Mouse (Mus musculus) neural tube, embryonic 13.5 days (tissue): ENCODE data around the gene Rab27a. TPM values are rescaled to one million over a fixed set of nuclear protein-coding genes. Genes with fewer than 3 reads are reported as not detected.
A peak's percentile ranks its signal among the peaks of the same experiment; 100 is the strongest.

Source experiments
- ATAC-seq: fragments of 200-750 bp; cut with Nextera tagmentation; 2 replicates; pipeline ENCODE4 v1.8.0; 2017; ENCODE audit warnings: low read depth, mild to moderate bottlenecking, moderate TSS enrichment, moderate library complexity
- H3K27ac ChIP-seq: fragments of 300-500 bp; sonication (generic); replicated peaks from 2 replicates; pipeline ENCODE4 v1.5.1; 2015; ENCODE audit warnings: moderate library complexity, mild to moderate bottlenecking, inconsistent platforms
- H3K27me3 ChIP-seq: fragments of 300-500 bp; sonication (generic); 2 replicates; pipeline ENCODE4 v1.6.1; 2015; ENCODE audit warnings: mild to moderate bottlenecking, inconsistent platforms
- H3K36me3 ChIP-seq: fragments of 300-500 bp; sonication (generic); 2 replicates; pipeline ENCODE4 v1.6.1; 2015; ENCODE audit warnings: mild to moderate bottlenecking, inconsistent platforms
- H3K4me1 ChIP-seq: fragments of 300-500 bp; sonication (generic); replicated peaks from 2 replicates; pipeline ENCODE4 v1.6.1; 2015; ENCODE audit warnings: inconsistent platforms
- H3K4me2 ChIP-seq: fragments of 300-500 bp; sonication (generic); 2 replicates; pipeline ENCODE4 v1.6.1; 2015; ENCODE audit warnings: inconsistent platforms, mild to moderate bottlenecking, moderate library complexity
- H3K4me3 ChIP-seq: fragments of 300-500 bp; sonication (generic); 2 replicates; pipeline ENCODE4 v1.5.1; 2015; ENCODE audit warnings: mild to moderate bottlenecking, inconsistent platforms
- H3K9ac ChIP-seq: fragments of 300-500 bp; sonication (generic); 2 replicates; pipeline ENCODE4 v1.6.1; 2015; ENCODE audit warnings: moderate library complexity, mild to moderate bottlenecking, inconsistent platforms
- H3K9me3 ChIP-seq: fragments of 300-500 bp; sonication (generic); 2 replicates; pipeline ENCODE4 v1.6.1; 2016; ENCODE audit warnings: inconsistent platforms
- WGBS: fragments of 180-500 bp; shearing (Covaris S2); methylation state at CpG from one replicate; pipeline ENCODE4 v1.1.7; 2015; 5-methylcytosine and 5-hydroxymethylcytosine counted together
- polyA plus RNA-seq: library from polyadenylated mRNA; unstranded; fragments of >200 nt; fragmentation: Nextera tagmentation; extraction: Ambion mirVana; gene quantifications from 2 replicates; pipeline ENCODE4 v1.2.1, GENCODE M21; 2015

Gene Rab27a
- polyA plus RNA-seq, result 1.0 and 1.9 TPM in 2 replicates

DNA sequence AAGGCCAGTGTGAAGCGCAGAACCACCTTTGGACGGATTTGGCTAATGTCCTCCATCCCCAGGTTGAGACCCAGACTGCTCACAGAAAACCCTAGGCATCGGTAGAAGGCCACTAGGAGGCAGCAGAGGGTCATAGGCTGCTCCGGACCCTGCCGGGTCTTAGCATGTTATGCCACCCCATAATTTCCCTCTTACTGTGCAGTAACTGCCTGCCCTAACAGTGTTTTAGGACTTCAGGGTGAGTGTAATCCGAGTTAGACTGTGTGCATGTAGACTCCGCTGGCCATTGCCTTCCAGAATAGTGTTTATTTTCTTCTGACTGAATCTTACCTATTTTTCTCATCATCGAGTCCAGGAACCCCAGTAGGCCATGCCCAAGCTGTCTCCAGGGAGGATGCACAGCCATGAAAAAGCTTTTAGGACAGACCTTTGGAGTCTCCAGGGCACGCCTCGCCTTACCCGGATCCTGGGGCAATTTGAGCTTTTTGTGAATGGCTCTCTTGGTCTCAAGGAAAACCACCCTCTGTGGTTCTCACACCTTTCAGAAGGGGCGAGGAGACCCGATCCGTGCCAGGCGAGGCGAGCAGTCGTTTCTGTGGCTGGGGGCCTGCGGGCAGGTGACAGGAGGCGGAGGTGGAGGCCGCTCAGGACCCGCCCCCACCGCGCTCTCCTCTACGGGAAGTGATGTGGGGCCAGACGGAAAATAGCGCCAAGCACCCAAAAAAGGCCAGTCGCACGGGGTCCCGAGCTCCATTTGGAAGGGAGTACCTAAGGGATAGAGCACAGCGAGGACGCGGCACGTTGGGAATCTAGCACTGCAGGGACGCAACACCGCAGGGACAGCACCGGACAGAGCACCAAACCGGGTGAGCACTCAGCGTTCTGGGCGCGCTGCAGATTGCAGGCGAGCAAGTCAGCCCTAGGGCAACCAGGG lies at the start of gene Rab27a:
Gene Rab27a (plus strand): TSS at position 709 of the 934 bp plus-strand sequence.
- ATAC-seq, result peak; percentile 57
- WGBS, result 1% methylated on average over 41 of the region's 41 CpGs

DNA sequence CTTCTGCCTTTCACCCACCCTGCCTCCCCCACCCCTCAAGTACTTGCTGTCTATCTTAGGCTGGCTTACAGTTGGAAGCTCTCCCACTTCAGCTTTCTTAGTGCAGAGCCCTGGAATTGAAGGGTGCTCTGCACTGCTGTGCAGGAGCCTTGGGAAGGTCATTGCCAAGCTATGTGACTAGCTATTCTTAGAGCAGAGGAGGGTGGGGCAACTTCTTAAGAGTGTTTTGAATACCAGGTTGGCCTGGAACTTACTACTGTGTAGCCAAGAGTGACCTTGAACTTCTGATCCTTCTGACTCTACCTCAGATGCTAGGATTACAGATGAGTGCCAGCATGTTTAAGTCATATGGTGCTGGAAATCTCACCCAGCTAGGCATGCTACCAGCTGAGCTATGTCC lies 48.5 kb upstream of the Rab27a start:
- no peak overlapping the region for H3K27ac ChIP-seq
- H3K9ac ChIP-seq, result no peak overlapping the region
- ATAC-seq, result no peak
- no peaks in the 10 kb centered on the region for H3K4me1 ChIP-seq
- H3K27me3 ChIP-seq, result no peaks in the 10 kb centered on the region
- H3K4me3 ChIP-seq, result no peak overlapping the region
- no peak overlapping the region for H3K4me2 ChIP-seq
- no peaks in the 10 kb centered on the region for H3K9me3 ChIP-seq
- H3K36me3 ChIP-seq, result peaks cover 15% of the 10 kb centered on the region

More for the DNA sequence above, at the start of gene Rab27a:
- no peaks in the 10 kb centered on the region; the same call in 1 of the 2 replicates for H3K27me3 ChIP-seq
- H3K4me1 ChIP-seq, result peaks cover 27% of the 10 kb centered on the region
- no peaks in the 10 kb centered on the region for H3K36me3 ChIP-seq
- H3K27ac ChIP-seq, result 0 out of 2 replicates have a peak within 1 kb of the TSS, but pooled peaks have one; percentile 7
- peak within 1 kb of the TSS; percentile 87 for H3K4me2 ChIP-seq
- peak within 1 kb of the TSS; percentile 45 for H3K4me3 ChIP-seq
- H3K9ac ChIP-seq, result peak within 1 kb of the TSS; percentile 74
- H3K9me3 ChIP-seq, result no peaks in the 10 kb centered on the region

DNA sequence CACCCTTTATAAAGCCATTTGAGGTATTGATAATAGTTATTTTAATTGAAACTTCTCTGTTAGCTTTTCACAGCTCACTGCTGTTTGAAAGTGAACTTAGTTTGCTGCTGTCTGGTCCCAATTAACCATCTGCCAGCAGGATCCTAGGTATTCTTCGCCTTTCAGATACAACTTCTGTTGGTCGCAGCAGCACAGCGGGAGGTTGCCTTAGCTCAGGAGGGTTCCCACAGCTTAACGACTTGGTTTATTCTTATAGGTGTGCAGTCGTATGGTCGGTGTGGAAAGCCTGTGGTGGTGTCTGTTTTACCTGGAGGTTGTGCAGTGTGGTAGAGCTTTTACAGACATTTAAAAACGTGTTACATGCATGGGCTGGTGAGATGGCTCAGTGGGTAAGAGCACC lies 47.8 kb upstream of the Rab27a start:
- Histone ChIP-seq H3K9me3 (no peaks in the 10 kb centered on the region), H3K4me3 (no peak overlapping the region), H3K9ac (no peak overlapping the region), H3K36me3 (peaks cover 21% of the 10 kb centered on the region), H3K27ac (no peak overlapping the region), H3K4me2 (no peak overlapping the region), H3K27me3 (no peaks in the 10 kb centered on the region), H3K4me1 (no peaks in the 10 kb centered on the region)
- no peak for ATAC-seq
- 60% methylated on average over 7 of the region's 7 CpGs for WGBS

DNA sequence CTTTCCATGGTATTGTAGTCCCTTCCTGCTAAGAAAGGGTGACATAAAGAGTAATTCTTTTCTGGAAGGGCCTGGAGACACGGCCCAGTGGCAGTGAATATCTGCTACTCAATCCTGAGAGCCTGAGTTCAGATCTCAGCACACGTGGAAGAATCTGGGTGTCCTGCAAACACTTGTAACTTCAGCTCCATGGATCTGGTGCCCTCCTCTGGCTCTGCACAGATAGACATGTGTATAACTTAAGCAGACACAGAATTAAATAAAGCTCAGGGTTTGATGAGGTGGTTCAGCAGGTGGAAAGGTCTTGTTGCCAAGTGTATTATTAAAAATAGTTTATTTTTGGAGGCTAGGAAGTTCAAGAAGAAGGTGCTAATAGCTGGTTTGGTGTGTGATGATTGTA lies 44.2 kb upstream of the Rab27a start:
- peaks cover 42% of the 10 kb centered on the region for H3K36me3 ChIP-seq

DNA sequence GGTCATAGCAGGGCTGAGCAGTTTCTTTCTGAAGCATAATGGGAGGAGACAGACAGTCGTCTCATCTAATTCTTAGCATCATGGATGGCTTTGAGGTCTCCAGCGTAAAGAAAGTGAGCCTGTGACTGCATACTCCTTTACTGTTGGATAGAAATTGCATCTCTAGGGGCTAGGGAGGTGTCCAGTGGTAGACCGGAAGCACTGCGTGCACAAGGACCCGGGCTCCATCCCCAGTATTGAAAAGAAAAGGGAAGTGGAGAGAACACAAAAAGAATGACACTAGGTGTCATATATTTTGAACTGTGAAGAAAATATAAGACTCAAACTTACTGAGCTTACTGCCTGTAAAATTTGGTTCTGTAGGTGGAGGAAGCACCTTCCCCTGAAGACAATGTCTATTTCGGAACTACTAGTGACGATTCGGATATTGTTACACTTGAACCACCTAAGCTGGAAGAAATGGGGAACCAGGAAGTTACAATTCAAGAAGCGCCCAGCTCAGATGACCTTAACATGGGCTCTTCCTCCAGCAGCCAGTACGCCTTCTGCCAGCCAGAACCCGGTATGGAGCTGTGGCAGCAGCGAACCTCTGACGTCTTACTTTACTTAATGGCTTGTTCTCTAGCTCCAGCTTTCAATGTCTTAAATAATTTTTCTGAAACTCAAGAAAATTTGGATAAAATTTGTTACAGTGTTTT lies 43.2 kb upstream of the Rab27a start:
- no peak overlapping the region for H3K27ac ChIP-seq
- no peaks in the 10 kb centered on the region for H3K9me3 ChIP-seq
- no peak overlapping the region for H3K4me2 ChIP-seq
- ATAC-seq, result no peak
- H3K4me1 ChIP-seq, result no peaks in the 10 kb centered on the region
- 88% methylated on average over 13 of the region's 13 CpGs for WGBS
- H3K36me3 ChIP-seq, result peaks cover 51% of the 10 kb centered on the region
- H3K4me3 ChIP-seq, result no peak overlapping the region
- H3K9ac ChIP-seq, result no peak overlapping the region
- H3K27me3 ChIP-seq, result no peaks in the 10 kb centered on the region

More for the DNA sequence above, 44.2 kb upstream of the Rab27a start:
- no peak overlapping the region for H3K4me3 ChIP-seq
- WGBS, result 71% methylated on average over 2 of the region's 2 CpGs
- H3K27me3 ChIP-seq, result no peaks in the 10 kb centered on the region
- no peak overlapping the region for H3K4me2 ChIP-seq
- no peaks in the 10 kb centered on the region for H3K9me3 ChIP-seq
- ATAC-seq, result no peak
- H3K27ac ChIP-seq, result no peak overlapping the region
- no peak overlapping the region for H3K9ac ChIP-seq
- H3K4me1 ChIP-seq, result no peaks in the 10 kb centered on the region

DNA sequence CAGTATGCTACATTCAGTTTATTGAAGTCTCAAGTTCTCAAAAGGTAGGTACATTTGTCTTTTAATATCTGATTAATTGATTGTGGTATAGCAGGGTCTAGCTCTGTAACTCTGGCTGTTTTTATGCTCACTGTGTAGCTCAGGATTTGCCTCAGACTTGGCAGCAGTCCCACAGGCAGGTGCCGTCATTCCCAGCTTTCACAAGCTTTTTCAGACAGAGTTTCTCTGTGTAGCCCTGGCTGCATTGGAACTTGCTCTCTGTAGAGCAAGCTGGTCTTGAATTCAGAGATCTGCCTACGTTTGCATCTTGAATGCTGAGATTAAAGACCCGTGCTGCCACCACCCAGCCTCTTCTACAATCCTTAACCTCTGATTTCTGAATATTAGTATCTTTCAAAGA lies 42.5 kb upstream of the Rab27a start:
- 70% methylated on average over 3 of the region's 3 CpGs for WGBS
- H3K4me3 ChIP-seq, result no peak overlapping the region
- no peaks in the 10 kb centered on the region for H3K9me3 ChIP-seq
- ATAC-seq, result no peak
- H3K27me3 ChIP-seq, result no peaks in the 10 kb centered on the region
- no peaks in the 10 kb centered on the region for H3K4me1 ChIP-seq
- peaks cover 58% of the 10 kb centered on the region for H3K36me3 ChIP-seq
- no peak overlapping the region for H3K27ac ChIP-seq
- H3K9ac ChIP-seq, result no peak overlapping the region
- no peak overlapping the region for H3K4me2 ChIP-seq

DNA sequence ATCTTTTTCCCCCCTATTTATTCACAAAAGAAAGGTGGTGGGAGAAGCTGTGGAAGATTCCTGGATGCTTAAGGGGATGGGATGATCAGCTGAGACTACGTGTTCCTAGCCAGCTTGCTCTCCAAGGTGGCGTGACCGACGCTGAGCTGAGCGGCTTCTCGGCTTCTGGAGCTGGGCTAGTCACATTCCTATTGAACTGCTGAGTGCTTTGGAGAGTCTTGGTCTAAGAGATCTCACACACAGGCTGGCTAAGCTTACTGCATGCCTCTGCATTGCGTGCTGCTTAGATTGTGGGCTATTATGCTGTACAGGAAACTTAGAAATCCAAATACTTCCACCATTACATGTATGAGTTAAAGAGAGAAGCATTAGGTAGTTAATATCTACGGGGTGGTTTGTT lies 40.6 kb upstream of the Rab27a start:
- Histone ChIP-seq H3K4me1 (no peaks in the 10 kb centered on the region), H3K4me2 (no peak overlapping the region), H3K27me3 (no peaks in the 10 kb centered on the region), H3K9ac (no peak overlapping the region), H3K27ac (no peak overlapping the region), H3K9me3 (no peaks in the 10 kb centered on the region), H3K36me3 (peaks cover 67% of the 10 kb centered on the region), H3K4me3 (no peak overlapping the region)
- WGBS, result 87% methylated on average over 8 of the region's 8 CpGs
- ATAC-seq, result no peak

DNA sequence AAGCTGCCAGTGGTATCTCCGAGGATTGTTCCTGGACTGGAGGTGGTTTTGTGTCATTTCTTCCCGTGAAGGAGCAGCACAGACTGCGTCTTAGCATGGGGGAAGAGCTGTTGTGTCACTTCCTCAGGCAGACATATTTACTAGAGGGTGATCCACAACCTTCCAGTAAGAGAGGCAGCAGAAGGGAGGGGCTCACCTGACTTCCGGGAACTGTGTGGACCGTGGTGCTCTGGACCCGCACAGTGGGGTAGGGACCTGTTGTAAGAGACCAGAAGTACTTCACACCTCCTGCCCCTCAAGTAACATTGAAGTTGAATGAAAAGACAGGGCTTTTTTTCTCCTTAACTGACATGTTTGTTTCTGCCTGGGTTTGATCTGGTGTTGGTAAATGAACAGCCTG lies 39.5 kb upstream of the Rab27a start:
- Histone ChIP-seq H3K9ac (no peak overlapping the region), H3K4me2 (no peak overlapping the region), H3K36me3 (peaks cover 71% of the 10 kb centered on the region), H3K27ac (no peak overlapping the region), H3K4me3 (no peak overlapping the region), H3K4me1 (no peaks in the 10 kb centered on the region), H3K27me3 (no peaks in the 10 kb centered on the region), H3K9me3 (no peaks in the 10 kb centered on the region)
- 81% methylated on average over 6 of the region's 6 CpGs for WGBS
- ATAC-seq, result no peak

DNA sequence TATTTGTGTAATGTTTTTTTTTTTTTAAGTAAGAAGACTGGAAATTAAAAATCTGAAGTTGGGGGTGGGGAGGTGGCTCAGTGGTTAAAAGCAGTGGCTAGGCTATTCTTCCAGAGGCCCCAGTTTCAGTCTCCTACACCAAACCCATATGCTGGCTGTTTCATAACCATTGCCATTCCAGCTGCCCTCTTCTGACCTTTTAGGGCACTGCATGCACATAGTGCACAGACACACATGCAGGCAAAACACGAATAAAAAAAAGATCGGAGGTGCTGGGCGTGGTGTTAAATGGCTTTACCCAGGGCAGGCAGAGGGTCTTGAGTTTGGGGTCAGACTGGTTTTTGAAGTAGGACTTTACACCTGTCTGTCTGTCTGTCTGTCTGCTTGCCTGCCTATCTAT lies 38.5 kb upstream of the Rab27a start:
- ATAC-seq, result no peak
- H3K27ac ChIP-seq, result no peak overlapping the region
- 94% methylated on average over 3 of the region's 3 CpGs for WGBS

DNA sequence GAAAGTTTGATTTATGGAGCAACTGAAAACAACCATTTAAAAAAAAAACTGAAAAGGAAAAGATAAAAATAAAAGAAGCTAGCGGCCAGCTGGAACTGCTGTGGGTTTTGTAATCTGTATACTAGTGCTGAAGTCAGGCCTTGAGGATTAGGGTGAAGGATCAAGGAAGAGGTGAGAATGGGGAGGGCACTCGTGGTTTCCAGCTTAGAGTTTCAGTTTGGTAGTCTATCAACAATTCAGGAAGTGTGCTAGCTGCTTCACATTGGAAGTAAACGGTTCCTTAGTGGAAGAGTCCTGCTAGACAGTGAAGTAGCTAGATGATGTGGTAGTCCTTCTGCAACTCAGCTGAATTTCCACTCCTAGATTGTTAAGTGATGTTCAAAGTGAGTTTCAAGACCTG lies 36.3 kb upstream of the Rab27a start:
- Histone ChIP-seq H3K9ac (no peak overlapping the region), H3K36me3 (peaks cover 81% of the 10 kb centered on the region), H3K27me3 (no peaks in the 10 kb centered on the region), H3K27ac (no peak overlapping the region), H3K9me3 (no peaks in the 10 kb centered on the region), H3K4me3 (no peak overlapping the region), H3K4me1 (no peaks in the 10 kb centered on the region), H3K4me2 (no peak overlapping the region)
- no peak for ATAC-seq
- 75% methylated on average over 3 of the region's 3 CpGs for WGBS

More for the DNA sequence above, 38.5 kb upstream of the Rab27a start:
- H3K4me3 ChIP-seq, result no peak overlapping the region
- H3K27me3 ChIP-seq, result no peaks in the 10 kb centered on the region
- no peak overlapping the region for H3K4me2 ChIP-seq
- peaks cover 72% of the 10 kb centered on the region for H3K36me3 ChIP-seq
- no peaks in the 10 kb centered on the region for H3K9me3 ChIP-seq
- H3K4me1 ChIP-seq, result no peaks in the 10 kb centered on the region
- no peak overlapping the region for H3K9ac ChIP-seq

DNA sequence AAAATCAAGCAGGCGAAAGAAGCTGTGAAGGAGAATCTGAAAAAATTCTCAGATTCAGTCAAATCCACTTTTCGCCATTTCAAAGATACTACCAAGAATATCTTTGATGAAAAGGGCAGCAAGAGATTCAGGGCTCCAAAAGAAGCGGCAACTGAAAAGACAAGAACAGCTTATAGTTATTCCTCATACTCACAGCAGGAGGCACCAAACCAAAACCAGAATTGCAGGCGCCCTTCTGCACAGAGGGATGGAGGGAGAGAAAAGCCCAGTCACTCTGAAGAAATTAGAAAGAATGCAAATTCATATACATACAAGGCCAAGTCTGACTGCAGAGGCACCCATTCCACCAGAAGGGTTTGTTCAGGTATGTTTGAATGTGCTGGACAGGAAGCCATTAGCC lies 32.0 kb upstream of the Rab27a start:
- H3K9ac ChIP-seq, result no peak overlapping the region
- no peaks in the 10 kb centered on the region for H3K9me3 ChIP-seq
- no peaks in the 10 kb centered on the region for H3K27me3 ChIP-seq
- no peak for ATAC-seq
- no peak overlapping the region for H3K4me3 ChIP-seq
- no peaks in the 10 kb centered on the region for H3K4me1 ChIP-seq
- 94% methylated on average over 4 of the region's 4 CpGs for whole genome bisulfite sequencing
- H3K36me3 ChIP-seq, result peaks cover 88% of the 10 kb centered on the region
- no peak overlapping the region for H3K4me2 ChIP-seq
- H3K27ac ChIP-seq, result no peak overlapping the region

DNA sequence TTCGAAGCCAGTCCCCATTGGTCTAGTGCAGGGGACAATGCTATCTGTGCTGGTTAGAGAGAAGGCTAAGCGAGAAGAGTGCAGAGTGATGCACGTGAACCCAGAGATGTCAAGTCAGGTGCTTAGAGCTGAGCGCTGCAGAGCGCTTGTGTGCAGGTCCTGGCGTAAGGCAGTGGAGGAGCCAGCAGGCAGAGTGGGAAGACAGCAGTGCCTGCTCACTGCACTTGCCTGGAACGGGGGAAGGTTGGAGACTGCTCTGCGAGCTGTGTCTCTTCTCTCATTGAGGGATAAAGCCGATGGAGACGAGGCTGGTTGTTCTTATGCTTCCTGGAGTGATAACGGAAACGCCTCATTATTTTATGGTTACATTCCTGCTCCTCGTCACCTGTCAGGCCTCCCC lies 29.9 kb upstream of the Rab27a start:
- no peak for ATAC-seq
- H3K27me3 ChIP-seq, result no peaks in the 10 kb centered on the region
- H3K4me2 ChIP-seq, result no peak overlapping the region
- no peaks in the 10 kb centered on the region for H3K9me3 ChIP-seq
- H3K4me1 ChIP-seq, result no peaks in the 10 kb centered on the region
- H3K36me3 ChIP-seq, result peaks cover 96% of the 10 kb centered on the region
- H3K27ac ChIP-seq, result no peak overlapping the region
- H3K9ac ChIP-seq, result no peak overlapping the region
- 93% methylated on average over 13 of the region's 13 CpGs for WGBS
- H3K4me3 ChIP-seq, result no peak overlapping the region
